Mouse (Mus musculus) retina, embryonic 14.5 days (tissue): ENCODE measurements around the gene Klhl42.

ENCODE experiments used
- DNase-seq: peaks from one replicate; pipeline ENCODE4 v3.0.0-alpha.2; 2015; ENCODE audit warnings: low spot score

Gene Klhl42

DNA sequence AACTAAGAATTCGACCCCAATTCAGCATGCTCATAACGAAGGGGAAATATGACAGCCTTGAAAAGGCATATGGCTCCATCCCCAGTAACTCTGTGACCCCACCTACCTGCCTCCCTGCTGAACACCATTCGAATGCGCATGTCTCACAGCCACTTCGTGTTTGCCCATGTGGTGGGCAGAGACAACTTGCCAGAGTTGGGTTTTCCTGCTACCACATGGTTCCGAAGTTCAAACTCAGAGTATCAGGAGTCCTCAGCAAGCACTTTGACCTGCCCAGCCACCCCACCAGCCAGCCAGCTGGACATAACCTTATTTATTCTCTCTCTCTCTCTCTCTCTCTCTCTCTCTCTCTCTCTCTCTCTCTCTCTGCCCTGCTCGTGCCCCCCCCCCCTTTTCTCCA, 3.4 kb upstream of the Klhl42 start:
- DNase-seq = no peak

DNA sequence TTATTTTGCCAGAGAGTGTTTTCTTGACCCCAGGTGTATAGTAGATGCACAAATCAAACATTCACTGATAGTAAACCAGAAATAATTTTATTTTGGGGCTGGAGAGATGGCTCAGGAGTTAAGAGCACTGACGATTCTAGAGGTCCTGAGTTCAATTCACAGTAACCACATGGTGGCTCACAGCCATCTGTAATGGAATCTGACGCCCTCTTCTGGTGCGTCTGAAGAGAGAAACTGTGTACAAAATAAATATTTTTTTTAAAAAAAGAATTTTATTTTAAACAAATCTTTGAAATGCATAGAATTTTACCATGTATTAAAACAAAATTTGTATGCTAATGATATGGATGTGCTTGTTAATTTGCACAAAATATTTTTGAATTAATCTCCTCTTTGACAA, 2.7 kb upstream of the Klhl42 start:
- no peak for DNase-seq

DNA sequence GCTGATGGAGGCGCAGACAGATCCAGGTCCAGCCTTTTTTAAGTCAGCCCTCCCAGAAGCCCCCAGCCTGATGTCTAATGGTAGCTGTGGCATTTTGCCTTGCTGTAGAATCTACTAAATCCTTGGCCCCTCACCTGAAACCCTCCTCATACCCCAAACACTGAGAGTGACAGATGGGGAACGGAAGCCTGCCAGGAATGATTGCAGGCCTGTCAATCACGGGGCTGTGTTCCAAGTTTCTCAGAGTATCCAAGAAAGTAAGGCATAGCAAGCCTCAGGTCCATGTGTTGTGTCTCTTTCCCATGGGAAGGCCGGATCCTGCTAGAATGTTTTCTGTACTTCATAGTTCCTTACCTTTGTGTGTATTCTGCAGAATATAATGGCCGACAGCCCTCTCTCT, 988 bp upstream of the Klhl42 start:
- no peak for DNase-seq

DNA sequence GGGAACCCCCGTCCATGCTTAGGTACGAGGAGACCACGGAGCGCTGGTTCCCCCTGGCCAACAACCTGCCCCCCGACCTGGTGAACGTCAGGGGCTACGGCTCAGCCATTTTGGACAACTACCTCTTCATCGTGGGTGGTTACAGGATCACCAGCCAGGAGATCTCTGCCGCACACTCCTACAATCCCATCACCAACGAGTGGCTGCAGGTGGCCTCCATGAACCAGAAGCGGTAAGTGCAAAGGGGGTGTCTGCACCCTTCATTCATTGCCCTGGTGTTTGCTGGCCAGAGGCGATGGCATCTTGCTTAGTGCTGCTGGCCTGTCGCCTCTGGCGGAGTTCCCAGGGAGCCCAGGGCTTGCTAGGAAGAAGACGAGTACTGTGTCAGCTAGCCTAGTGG, 957 bp downstream of the Klhl42 start:
- DNase-seq = peak; percentile 51

DNA sequence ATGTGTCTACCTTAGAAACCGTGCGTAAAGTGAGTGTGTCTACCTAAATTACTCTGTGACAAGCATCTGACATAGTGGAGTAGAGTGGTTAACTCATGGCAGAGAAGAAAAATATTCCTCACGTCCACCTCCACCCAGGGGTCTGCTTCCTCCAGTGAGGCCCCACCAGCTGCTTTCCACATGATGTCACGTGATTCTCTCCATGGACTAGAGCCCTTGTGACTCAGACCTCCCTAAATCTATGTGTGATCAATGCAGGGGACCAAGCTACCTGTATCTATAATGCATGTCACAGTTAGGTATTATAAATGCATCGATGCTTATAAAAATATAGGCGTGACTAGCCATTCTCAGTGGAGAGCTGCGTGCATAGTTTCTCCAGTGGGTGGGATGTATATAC, 3.6 kb downstream of the Klhl42 start:
- no peak for DNase-seq

DNA sequence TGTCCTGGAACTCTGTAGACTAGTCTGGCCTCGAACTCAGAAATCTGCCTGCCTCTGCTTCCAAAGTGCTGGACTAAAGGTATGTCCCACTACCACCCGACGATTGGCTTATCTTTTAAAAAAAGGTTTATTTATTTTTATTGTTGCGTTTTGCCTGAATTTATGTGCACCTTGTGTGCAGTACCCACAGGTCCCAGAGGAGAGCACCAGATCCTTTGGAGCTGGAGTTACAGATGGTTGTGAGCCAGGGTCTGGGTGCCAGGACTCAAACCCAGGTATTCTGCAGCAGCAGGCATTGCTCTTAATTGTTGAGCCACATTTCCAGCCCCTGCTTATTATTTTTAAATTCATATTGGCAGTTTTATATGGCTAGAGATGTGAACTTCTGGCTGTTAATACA, 4.9 kb downstream of the Klhl42 start:
- no peak for DNase-seq

DNA sequence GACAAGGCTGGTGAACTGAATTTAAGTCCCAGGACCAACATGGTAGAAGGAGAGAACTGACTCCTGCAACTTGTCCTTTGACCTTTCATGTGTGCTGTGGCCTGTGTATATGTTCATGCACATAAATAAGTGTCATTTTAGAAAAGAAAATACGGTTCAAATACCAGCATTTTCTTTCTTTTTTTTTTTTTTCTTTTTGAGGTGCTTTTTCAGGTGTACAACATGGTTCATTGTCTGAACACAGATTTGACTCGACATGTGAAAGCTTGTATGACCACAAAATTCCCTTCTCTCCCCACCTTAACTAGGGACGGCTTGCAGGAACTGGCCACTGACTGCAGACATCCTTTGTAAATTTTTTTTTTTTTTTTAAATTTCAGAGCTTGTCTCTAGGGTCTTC, 5.8 kb downstream of the Klhl42 start:
- no peak for DNase-seq

DNA sequence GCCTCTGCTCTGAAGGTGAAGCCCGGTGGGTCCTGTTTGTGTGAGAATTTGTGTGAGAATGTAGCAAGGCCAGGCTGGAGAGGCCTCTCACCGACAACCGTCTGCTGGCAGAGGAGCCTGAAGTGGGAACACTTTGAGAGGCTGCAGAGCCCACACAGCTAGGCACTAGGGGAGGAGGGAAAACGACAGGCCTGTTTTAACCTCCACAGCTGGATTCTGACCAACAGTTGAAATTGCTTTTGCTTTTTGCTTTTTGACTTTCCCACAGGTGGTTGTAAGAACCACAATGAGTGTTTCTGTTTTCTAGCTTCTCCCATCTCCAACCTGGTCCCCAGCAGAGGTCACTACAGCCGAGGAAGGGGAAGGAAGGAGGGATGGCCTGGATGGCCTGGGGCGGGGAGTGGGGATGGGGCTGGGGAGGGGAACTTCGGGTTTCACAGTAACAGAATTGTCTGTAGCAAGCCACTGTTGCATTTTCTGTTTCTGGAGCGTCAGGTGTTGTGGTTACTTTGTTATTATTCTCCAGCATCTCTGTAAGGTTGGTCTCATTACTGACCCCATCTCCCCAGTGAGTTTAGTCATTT, 6.3 kb downstream of the Klhl42 start:
- DNase-seq = no peak

DNA sequence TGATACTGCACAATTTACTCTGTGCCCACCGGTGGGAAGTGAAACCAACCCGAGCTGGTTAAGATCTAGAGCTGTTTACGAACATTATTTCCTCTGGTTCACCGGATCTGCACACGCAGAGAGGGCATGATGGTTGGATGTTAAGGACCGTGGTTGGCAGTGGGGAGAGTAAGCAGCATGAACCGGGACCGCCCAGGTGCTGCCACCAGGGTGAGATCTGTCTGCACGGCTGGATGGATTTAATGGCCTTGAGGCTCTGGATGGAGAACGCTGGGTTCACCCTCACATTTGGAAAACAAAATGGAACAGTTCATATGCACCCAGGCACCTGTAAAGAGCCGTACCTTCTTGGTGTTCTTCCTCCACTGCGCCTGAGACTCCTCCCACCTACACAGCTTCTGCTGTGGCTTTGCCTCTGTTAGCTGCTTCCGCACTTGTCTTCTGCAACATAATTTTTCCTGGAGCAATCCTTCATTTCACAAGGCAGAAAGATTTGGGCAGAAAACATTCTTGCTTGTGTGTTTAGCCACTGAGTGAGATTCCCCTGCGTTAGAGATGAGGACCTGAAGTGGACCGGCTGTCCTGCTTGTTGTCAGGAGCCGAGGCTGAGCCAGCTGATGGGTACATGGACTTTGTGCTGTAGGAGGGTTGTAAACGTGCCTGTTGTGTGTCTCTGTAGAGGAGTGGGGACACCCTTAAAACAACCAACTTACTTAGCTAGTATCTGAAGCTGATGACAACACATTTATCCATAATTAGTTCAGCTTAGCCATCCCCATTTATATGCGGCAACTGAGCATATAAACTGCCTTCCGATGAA, 8.5 kb downstream of the Klhl42 start:
- no peak for DNase-seq

DNA sequence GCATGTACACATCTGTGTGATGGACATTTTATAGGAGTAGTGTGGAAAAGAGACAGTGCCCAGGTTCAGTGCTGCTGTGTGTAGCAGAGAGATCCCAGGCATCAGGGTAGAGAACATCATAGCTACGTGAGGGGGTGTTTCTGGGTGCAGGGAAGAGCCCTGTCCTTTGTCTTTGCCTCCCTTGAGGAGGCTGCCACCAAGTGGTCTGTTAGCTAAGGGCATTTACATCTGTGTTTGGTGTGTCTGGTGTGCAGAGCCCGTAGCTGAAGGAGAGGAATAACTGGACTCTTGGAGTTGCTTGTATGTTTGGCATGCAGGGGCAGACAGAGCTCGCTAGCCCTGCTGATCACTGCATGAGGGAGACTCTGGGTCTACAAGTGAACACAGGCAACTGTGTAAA, 11.1 kb downstream of the Klhl42 start:
- no peak for DNase-seq

DNA sequence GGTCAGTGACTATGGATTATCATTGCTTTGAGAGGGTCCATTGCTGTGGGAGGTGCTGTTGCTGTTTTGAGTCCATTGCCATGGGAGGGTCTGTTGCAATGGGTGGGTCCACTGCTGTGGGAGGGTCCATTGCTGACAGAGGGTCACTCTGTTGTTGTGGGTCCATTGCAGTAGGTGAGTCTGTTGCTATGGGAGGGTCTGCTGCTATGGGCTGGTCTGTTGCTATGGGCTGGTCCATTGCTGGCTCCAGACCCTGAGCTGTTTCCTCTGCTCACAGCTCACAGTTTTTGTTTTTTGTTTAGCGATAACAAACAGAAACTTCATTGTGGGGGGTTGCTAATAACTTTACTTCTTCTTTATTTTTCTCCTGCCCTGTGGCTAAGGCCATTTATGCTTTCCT, 14.3 kb downstream of the Klhl42 start:
- no peak for DNase-seq

DNA sequence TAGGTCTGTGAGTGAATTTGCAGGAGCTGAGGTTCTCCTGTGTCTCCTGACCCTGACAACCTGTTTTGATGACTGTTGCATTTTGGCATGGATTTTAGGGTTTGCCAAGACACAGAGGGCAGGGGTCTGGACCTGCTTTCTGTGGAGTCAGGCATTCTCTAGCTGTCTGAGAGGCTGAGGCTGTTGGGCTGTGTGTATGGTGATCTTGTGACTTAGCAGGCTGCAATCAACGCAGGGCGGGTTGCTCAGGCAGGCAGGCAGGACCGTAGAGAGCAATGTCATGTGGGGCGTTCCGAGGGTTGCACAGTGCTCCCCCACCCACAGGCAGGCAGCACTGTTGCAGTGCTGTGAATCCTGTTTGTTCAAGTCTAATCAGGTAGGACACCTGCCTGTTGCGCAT, 15.5 kb downstream of the Klhl42 start:
- DNase-seq = no peak

DNA sequence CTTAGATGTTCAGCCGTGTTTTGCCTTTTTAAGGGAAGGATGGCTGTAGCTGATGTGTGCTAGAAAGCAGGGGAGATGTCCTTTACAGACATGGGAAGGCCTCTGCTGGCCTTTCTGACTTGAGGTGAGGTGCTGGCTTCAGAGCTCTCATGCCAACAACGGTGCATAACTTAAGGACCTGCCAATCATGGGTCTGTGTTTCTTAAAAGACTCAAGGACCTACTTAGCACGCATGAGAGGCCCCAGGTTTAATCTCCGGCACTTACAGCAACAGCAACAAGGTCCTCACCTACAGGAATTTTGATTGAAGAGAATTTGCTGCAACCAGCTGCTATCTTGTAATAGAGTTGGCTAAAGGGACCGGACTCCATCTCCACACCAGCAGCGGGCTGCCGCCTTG, 18.1 kb downstream of the Klhl42 start:
- DNase-seq = no peak

DNA sequence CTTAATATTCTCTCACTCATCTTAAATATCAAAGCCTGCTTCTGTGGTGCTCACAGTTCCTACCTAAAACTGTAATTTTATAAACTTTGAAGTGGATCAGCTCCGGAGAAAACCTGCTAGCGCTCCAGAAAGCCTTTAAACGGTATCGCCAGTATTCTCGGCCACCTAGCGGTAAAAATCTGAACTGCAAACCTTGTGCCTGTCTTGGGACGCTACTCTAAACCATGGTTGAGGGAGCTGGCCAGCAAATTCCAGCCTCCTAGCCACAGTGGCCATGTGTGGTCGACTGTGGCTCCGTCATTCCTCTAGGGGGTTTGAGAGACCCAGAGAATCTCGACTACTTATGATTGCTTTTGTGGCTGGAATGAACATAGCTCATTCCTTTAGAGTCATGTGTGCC, 25.4 kb downstream of the Klhl42 start:
- DNase-seq = peak; percentile 91

DNA sequence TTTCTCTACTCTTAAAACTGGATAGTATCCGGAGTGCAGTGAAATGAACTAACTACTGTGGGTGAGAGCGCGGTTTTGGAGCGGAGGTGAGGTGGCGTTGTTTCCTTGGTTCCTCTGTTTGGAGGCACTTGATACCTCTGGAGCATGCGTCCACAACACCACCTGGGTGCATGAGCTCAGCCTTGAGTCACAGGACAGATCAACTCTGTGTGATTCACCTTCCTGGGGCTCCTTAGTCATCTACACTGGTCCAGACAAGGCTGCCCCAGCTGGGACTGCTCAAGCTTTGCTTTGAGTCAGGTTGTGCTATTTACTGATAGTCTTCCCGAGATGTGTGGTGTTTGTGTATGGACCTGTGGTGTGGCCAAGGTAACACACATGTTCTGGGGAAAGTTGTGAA, 26.6 kb downstream of the Klhl42 start:
- DNase-seq = no peak

DNA sequence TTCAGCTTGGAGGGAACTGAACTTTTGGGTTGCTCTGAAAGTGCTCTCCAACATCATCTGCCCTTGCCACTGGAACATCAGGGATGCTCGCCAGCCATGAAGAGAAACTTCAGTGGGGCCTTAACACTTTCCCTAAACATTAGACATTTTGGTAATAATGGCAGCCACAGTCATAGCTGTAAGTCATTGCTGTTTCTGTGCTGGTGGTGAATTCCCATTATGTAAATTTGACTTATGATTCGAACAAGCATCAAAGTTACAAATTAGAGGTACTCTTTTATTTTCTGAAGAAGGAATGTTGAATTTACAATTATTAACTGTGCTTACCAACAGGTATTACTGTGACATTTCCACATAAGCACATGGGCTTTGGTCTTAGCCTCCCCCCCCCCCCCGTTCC, 27.0 kb downstream of the Klhl42 start:
- DNase-seq = no peak

DNA sequence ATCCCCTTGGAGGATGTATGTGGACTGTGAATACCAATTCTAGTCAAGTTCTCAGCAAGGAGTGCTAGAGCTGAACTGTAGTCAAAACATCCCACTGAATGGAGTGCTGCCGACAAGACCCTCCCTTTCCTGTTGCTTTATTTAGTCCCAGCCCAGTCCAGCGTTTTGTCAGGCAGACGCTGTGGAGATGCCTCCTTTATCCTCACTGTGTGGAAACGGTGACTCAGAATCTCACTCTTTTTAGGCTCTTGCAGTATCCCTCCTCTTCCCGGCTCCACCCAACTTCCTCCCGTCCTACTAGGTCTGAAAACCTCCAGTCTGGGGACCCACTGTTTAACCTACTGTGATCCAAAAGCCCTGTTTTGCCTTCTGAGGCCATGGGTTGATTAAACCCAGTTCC, 30.1 kb downstream of the Klhl42 start:
- DNase-seq = no peak

DNA sequence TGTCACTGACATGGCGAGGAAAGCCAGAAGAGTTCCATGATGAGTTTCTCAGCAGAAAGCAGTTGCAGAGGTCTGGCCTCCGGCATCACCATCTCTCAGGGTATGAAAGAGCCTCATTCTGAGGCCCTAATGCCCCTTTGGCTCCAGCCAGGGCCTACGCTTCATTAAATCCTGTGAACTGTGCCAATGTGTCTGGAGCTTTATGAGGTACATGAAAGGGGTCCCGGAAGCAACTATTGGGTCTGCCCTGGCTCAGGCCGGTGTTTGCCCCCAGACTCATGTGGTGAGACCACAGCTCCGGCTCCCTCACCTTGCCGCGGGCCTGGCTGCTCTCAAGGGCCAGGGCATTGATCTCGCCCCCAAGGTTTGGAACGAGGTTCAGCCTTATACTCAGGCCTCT, 36.1 kb downstream of the Klhl42 start:
- DNase-seq = no peak

DNA sequence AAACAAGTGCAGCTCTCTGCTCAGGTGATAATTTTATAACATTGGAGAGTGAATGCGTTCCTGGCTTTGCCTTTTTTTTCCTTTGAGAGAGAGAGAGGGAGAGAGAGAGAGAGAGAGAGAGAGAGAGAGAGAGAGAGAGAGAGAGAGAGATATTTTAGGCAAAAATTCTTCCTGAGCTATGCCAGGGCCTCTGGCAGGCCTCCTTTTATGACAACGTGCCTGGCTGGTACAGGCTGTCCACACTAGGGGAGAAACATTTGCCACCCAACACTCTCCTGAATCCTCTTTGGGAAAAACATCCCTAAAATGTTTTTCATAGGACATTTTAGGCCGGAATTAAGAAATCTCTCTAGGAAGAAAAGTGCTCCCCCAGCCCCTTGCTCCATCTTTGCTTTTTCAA, 47.1 kb downstream of the Klhl42 start:
- no peak for DNase-seq

DNA sequence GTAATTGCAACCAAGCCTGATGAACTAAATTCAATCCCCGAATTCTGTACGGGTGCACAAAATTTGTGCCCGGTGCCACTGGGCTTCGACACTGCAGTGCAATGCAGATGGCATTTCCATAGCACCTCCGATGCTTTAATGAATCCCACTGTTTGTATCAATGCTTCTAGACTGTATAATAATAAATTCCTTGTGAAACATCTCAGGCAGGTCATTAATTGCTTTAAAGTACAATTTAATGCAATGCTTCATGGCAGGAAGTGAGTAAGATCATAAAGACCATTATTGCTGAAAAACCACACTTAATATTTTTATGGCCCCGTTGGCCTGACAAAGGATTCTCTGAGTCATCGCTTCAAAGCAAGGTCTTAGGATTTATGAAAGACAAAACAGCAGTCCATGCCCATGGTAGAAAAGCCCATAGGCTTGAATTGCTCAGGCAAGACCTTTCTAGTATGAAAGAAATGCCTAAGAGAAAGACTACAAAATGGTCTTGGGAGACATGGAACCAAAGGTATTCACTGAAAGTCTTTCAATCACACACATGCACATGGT, 49.5 kb downstream of the Klhl42 start:
- DNase-seq = no peak

DNA sequence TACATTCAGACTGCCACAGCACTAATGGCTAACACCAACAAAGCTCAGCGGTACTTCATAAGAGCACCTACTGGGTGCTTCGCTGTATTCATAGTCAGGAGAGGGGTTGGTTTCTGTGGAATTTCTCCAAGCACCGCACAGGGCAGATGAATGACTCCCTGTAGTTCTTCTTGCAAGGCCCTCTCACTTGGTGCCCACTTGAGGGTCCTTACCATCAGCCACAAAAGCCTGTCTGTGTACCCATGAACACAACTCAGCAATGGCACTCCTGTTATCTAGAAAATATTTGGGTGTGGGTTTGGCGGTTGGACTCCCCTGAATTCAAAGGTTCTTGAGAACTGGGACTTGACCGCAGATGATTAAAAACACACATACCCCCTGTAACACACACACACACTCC, 53.5 kb downstream of the Klhl42 start:
- DNase-seq = no peak

DNA sequence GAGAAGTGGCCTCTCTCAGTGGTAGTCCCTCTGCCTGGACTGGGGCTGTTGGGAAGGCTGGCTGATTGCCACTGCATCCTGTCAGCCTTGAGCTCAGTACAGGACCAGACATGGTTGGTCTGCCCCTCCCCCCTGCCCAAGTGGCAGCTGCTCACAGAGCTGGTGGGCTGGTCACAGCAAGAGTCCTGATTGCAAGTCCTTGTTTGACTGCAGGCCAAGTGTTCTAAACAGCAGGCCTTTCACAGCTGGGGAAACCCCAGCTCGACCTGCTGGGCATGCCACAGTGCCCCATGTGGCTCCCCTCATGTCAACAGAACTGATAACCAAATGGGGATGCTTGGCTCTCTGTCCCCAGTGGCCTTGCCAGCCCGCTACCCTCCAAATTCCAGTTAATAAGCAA, 54.1 kb downstream of the Klhl42 start:
- DNase-seq = peak; percentile 56

DNA sequence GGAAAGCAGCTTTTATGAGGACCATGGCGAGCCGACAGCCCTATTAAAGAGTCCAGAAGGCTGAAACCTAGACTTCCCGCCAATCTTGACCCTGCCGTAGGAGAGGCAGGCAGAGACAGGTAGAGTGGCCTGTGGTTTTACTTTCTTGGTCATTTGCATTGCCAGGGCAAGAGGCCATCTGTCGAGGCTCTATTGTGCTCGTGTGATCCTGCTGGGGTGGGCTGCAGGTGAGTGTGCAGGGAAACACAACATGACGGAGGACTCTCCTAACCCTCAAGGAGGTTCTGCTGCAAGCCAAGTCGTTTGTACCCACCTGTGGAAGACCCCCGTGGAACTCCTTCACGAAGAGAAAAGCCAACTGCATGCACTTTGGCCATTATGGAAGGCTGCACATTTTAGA, 54.6 kb downstream of the Klhl42 start:
- DNase-seq = no peak

DNA sequence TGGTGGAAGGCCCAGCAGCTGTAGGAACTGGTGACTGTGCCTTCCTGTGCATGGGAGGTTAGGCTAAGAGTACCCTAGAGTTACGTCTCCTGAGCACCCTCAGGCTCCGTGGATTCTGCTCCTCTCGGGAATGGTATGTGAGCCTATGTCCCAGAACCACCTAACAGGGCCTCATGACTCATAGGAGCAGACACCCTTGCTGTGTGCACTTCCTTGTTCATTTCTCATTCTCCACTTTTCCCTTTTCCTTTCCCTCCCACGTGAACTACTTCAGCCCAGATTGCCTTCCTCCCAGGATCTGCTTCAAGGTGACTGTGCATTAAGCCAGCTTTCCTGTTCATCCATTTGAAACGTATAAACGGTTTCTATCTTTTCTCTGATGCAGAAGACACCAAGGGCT, 59.9 kb downstream of the Klhl42 start:
- no peak for DNase-seq
